In the genomic region with DNA sequence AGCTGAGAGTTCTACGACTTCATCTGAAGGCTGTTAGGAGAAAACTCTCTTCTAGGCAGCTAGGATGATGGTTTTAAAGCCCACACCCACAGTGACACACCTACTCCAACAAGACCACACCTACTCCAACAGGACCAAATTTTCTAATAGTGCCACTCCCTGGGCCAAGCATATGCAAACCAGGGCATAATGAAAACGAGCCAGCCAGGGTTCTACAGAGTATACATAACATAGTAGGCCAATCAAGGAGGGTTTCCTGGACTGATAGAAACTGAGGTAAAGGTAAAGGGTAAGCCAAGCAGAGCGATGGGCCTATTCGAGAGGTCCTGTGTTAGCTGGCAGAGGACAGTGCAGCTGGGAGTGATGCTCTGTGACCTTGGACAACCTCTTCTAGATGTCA, we compare ENCODE assay signal across 21 mouse cellular contexts.
"Had no signal": no experiment of that assay in that cellular context is flagged by ENCODE, and none has a peak within 500 bp of the region (broad histone marks: within the 10 kb centered on the region; RNA-seq: fewer than 3 reads in every experiment).

No protein-coding gene starts in this region.

- H3K27me3 ChIP-seq: heart, embryonic 12.5 days; limb, embryonic 12.5 days had no signal

- H3K9ac ChIP-seq: heart, embryonic 12.5 days; hindbrain, embryonic 13.5 days; hindbrain, embryonic 15.5 days; limb, embryonic 12.5 days; liver, embryonic 13.5 days; liver, embryonic 15.5 days had no signal

- DNase-seq: gastrocnemius, postnatal 14 days; gastrocnemius, postnatal 36 days; heart, adult 18-20 months; heart, postnatal 10 days; kidney, adult 11 months; kidney, adult 2 months; kidney, postnatal 10 days; kidney, postnatal 25 days; kidney, postnatal 4 days; liver, embryonic 13.5 days had no signal

- H3K36me3 ChIP-seq: hindbrain, embryonic 13.5 days; hindbrain, embryonic 15.5 days; liver, embryonic 13.5 days; liver, embryonic 15.5 days had no signal

- H3K9me3 ChIP-seq: heart, embryonic 10.5 days; heart, embryonic 12.5 days; hindbrain, embryonic 13.5 days; hindbrain, embryonic 15.5 days; limb, embryonic 10.5 days; limb, embryonic 12.5 days; liver, embryonic 13.5 days; liver, embryonic 15.5 days had no signal

- ATAC-seq: hindbrain, postnatal 0 days; intestine, embryonic 16.5 days had no signal

- H3K27ac ChIP-seq: hindbrain, embryonic 13.5 days; hindbrain, embryonic 15.5 days; hindbrain, postnatal 0 days; layer of hippocampus, adult 2 months; left cerebral cortex, adult 2 months; limb, embryonic 10.5 days; limb, embryonic 12.5 days; liver, embryonic 13.5 days; liver, embryonic 15.5 days had no signal

- H3K4me2 ChIP-seq: hindbrain, embryonic 15.5 days had no signal

- H3K4me3 ChIP-seq: heart, embryonic 12.5 days; hindbrain, embryonic 13.5 days; hindbrain, embryonic 15.5 days; layer of hippocampus, adult 2 months; left cerebral cortex, adult 2 months; limb, embryonic 10.5 days had no signal
